Mouse (Mus musculus): ENCODE measurements around the gene Zkscan17. TPM values are rescaled to one million over a fixed set of nuclear protein-coding genes. Genes with fewer than 3 reads are reported as not detected.
"Not testable (repeated sequence)": the region's sequence is repeated elsewhere in the genome, so short reads cannot be mapped to it uniquely, and the experiment has no call there.

The Zkscan17 gene
- 31.5 and 32.2 TPM in 2 replicates for polyA plus RNA-seq (2014; fragmentation: Nextera tagmentation; extraction: Ambion mirVana)

- Histone ChIP-seq H3K27me3 (ENCODE audit: control insufficient read depth, insufficient read depth, low read length) (no peaks in the 10 kb centered on the region), H3K27ac (replicated peaks; ENCODE audit: low read depth, low read length) (no peak within 1 kb of the TSS), H3K4me2 (ENCODE audit: low read depth, severe bottlenecking) (no peak within 1 kb of the TSS), H3K9me3 (ENCODE audit: control insufficient read depth, low read length) (no peaks in the 10 kb centered on the region; the same call in 1 of the 2 replicates), H3K4me3 (ENCODE audit: low read depth, low read length) (no peak within 1 kb of the TSS), H3K9ac (ENCODE audit: low read length) (no peak within 1 kb of the TSS), H3K36me3 (ENCODE audit: control insufficient read depth, insufficient read depth, low read length) (no peaks in the 10 kb centered on the region), H3K4me1 (ENCODE audit: control insufficient read depth, insufficient read depth, low read length) (no peaks in the 10 kb centered on the region; the same call in 1 of the 2 replicates)
- no peak for DNase-seq (ENCODE audit: low spot score)
- WGBS = 52% methylated on average over 8 of the region's 8 CpGs
- ATAC-seq (ENCODE audit: insufficient number of reproducible peaks, low FRiP score, low TSS enrichment, low read depth) = no peak
These were observed at the start of gene Zkscan17 for GRCm38 (mm10) chr11:59526472-59527080. TSS of gene Zkscan17 (minus strand) at chr11:59526751.

GRCm38 (mm10) chr11:59576135-59576534, 49.6 kb upstream of the Zkscan17 start, which contains the start of gene Olfr222:
TSS of gene Olfr222 (minus strand) at chr11:59576235.
- H3K9me3 ChIP-seq (ENCODE audit: control insufficient read depth, low read length); H3K4me2 ChIP-seq (ENCODE audit: low read depth, severe bottlenecking); H3K9ac ChIP-seq (ENCODE audit: low read length); H3K27me3 ChIP-seq (ENCODE audit: control insufficient read depth, insufficient read depth, low read length); DNase-seq (ENCODE audit: low spot score); H3K4me1 ChIP-seq (ENCODE audit: control insufficient read depth, insufficient read depth, low read length); H3K36me3 ChIP-seq (ENCODE audit: control insufficient read depth, insufficient read depth, low read length); ATAC-seq (ENCODE audit: insufficient number of reproducible peaks, low FRiP score, low TSS enrichment, low read depth); H3K27ac ChIP-seq (replicated peaks; ENCODE audit: low read depth, low read length); H3K4me3 ChIP-seq (ENCODE audit: low read depth, low read length): not testable (repeated sequence)

GRCm38 (mm10) chr11:59575726-59576125, 49.2 kb upstream of the Zkscan17 start:
- no peak overlapping the region for H3K4me3 ChIP-seq (ENCODE audit: low read depth, low read length)
- no peaks in the 10 kb centered on the region for H3K27me3 ChIP-seq (ENCODE audit: control insufficient read depth, insufficient read depth, low read length)
- H3K4me2 ChIP-seq (ENCODE audit: low read depth, severe bottlenecking) = no peak overlapping the region
- no peaks in the 10 kb centered on the region for H3K36me3 ChIP-seq (ENCODE audit: control insufficient read depth, insufficient read depth, low read length)
- 53% methylated on average over 9 of the region's 9 CpGs for WGBS
- ATAC-seq (ENCODE audit: insufficient number of reproducible peaks, low FRiP score, low TSS enrichment, low read depth) = no peak
- H3K27ac ChIP-seq (replicated peaks; ENCODE audit: low read depth, low read length) = no peak overlapping the region
- no peaks in the 10 kb centered on the region for H3K9me3 ChIP-seq (ENCODE audit: control insufficient read depth, low read length)
- DNase-seq (ENCODE audit: low spot score) = no peak
- H3K9ac ChIP-seq (ENCODE audit: low read length) = no peak overlapping the region
- H3K4me1 ChIP-seq (ENCODE audit: control insufficient read depth, insufficient read depth, low read length) = no peaks in the 10 kb centered on the region

GRCm38 (mm10) chr11:59569306-59569705, 42.8 kb upstream of the Zkscan17 start:
- H3K9ac ChIP-seq (ENCODE audit: low read length) = no peak overlapping the region
- no peak overlapping the region for H3K4me2 ChIP-seq (ENCODE audit: low read depth, severe bottlenecking)
- H3K4me1 ChIP-seq (ENCODE audit: control insufficient read depth, insufficient read depth, low read length) = no peaks in the 10 kb centered on the region
- no peaks in the 10 kb centered on the region for H3K27me3 ChIP-seq (ENCODE audit: control insufficient read depth, insufficient read depth, low read length)
- DNase-seq (ENCODE audit: low spot score) = no peak
- ATAC-seq (ENCODE audit: insufficient number of reproducible peaks, low FRiP score, low TSS enrichment, low read depth) = no peak
- H3K36me3 ChIP-seq (ENCODE audit: control insufficient read depth, insufficient read depth, low read length) = no peaks in the 10 kb centered on the region
- H3K27ac ChIP-seq (replicated peaks; ENCODE audit: low read depth, low read length) = no peak overlapping the region
- H3K4me3 ChIP-seq (ENCODE audit: low read depth, low read length) = no peak overlapping the region
- H3K9me3 ChIP-seq (ENCODE audit: control insufficient read depth, low read length) = no peaks in the 10 kb centered on the region
- 66% methylated on average over 3 of the region's 3 CpGs for whole genome bisulfite sequencing

GRCm38 (mm10) chr11:59562837-59563236, 36.3 kb upstream of the Zkscan17 start:
- no peak overlapping the region for H3K4me2 ChIP-seq (ENCODE audit: low read depth, severe bottlenecking)
- no peaks in the 10 kb centered on the region for H3K4me1 ChIP-seq (ENCODE audit: control insufficient read depth, insufficient read depth, low read length)
- DNase-seq (ENCODE audit: low spot score) = no peak
- H3K27me3 ChIP-seq (ENCODE audit: control insufficient read depth, insufficient read depth, low read length) = no peaks in the 10 kb centered on the region
- H3K27ac ChIP-seq (replicated peaks; ENCODE audit: low read depth, low read length) = no peak overlapping the region
- no peaks in the 10 kb centered on the region for H3K36me3 ChIP-seq (ENCODE audit: control insufficient read depth, insufficient read depth, low read length)
- no peak overlapping the region for H3K9ac ChIP-seq (ENCODE audit: low read length)
- 79% methylated on average over 9 of the region's 9 CpGs for WGBS
- H3K4me3 ChIP-seq (ENCODE audit: low read depth, low read length) = no peak overlapping the region
- no peak for ATAC-seq (ENCODE audit: insufficient number of reproducible peaks, low FRiP score, low TSS enrichment, low read depth)
- no peaks in the 10 kb centered on the region for H3K9me3 ChIP-seq (ENCODE audit: control insufficient read depth, low read length)

- DNase-seq (ENCODE audit: low spot score) (no peak), ATAC-seq (ENCODE audit: insufficient number of reproducible peaks, low FRiP score, low TSS enrichment, low read depth) (no peak)
- no peak overlapping the region for H3K4me2 ChIP-seq (ENCODE audit: low read depth, severe bottlenecking)
- no peaks in the 10 kb centered on the region for H3K9me3 ChIP-seq (ENCODE audit: control insufficient read depth, low read length)
- no peaks in the 10 kb centered on the region for H3K36me3 ChIP-seq (ENCODE audit: control insufficient read depth, insufficient read depth, low read length)
- H3K9ac ChIP-seq (ENCODE audit: low read length) = no peak overlapping the region
- H3K27ac ChIP-seq (replicated peaks; ENCODE audit: low read depth, low read length) = no peak overlapping the region
- no peaks in the 10 kb centered on the region for H3K27me3 ChIP-seq (ENCODE audit: control insufficient read depth, insufficient read depth, low read length)
- H3K4me1 ChIP-seq (ENCODE audit: control insufficient read depth, insufficient read depth, low read length) = no peaks in the 10 kb centered on the region
- H3K4me3 ChIP-seq (ENCODE audit: low read depth, low read length) = no peak overlapping the region
- whole genome bisulfite sequencing = 97% methylated on average over 4 of the region's 4 CpGs
These were observed 35.8 kb upstream of the Zkscan17 start for GRCm38 (mm10) chr11:59562336-59562735.

- ATAC-seq (ENCODE audit: insufficient number of reproducible peaks, low FRiP score, low TSS enrichment, low read depth) (no peak), DNase-seq (ENCODE audit: low spot score) (no peak)
- Histone ChIP-seq H3K4me2 (ENCODE audit: low read depth, severe bottlenecking) (no peak overlapping the region), H3K4me3 (ENCODE audit: low read depth, low read length) (no peak overlapping the region), H3K36me3 (ENCODE audit: control insufficient read depth, insufficient read depth, low read length) (no peaks in the 10 kb centered on the region), H3K9me3 (ENCODE audit: control insufficient read depth, low read length) (no peaks in the 10 kb centered on the region), H3K27me3 (ENCODE audit: control insufficient read depth, insufficient read depth, low read length) (no peaks in the 10 kb centered on the region), H3K4me1 (ENCODE audit: control insufficient read depth, insufficient read depth, low read length) (no peaks in the 10 kb centered on the region), H3K9ac (ENCODE audit: low read length) (no peak overlapping the region), H3K27ac (replicated peaks; ENCODE audit: low read depth, low read length) (no peak overlapping the region)
- WGBS = 68% methylated on average over 3 of the region's 3 CpGs
These were observed 34.4 kb upstream of the Zkscan17 start for GRCm38 (mm10) chr11:59560906-59561305.

GRCm38 (mm10) chr11:59554535-59554934, 28.0 kb upstream of the Zkscan17 start:
- Histone ChIP-seq H3K36me3 (ENCODE audit: control insufficient read depth, insufficient read depth, low read length) (no peaks in the 10 kb centered on the region), H3K4me2 (ENCODE audit: low read depth, severe bottlenecking) (no peak overlapping the region), H3K4me3 (ENCODE audit: low read depth, low read length) (no peak overlapping the region), H3K4me1 (ENCODE audit: control insufficient read depth, insufficient read depth, low read length) (no peaks in the 10 kb centered on the region), H3K9me3 (ENCODE audit: control insufficient read depth, low read length) (no peaks in the 10 kb centered on the region), H3K27ac (replicated peaks; ENCODE audit: low read depth, low read length) (no peak overlapping the region), H3K9ac (ENCODE audit: low read length) (no peak overlapping the region), H3K27me3 (ENCODE audit: control insufficient read depth, insufficient read depth, low read length) (no peaks in the 10 kb centered on the region)
- WGBS = 84% methylated on average over 8 of the region's 8 CpGs
- DNase-seq (ENCODE audit: low spot score) (no peak), ATAC-seq (ENCODE audit: insufficient number of reproducible peaks, low FRiP score, low TSS enrichment, low read depth) (no peak)

GRCm38 (mm10) chr11:59554127-59554526, 27.6 kb upstream of the Zkscan17 start:
- DNase-seq (ENCODE audit: low spot score) (no peak), ATAC-seq (ENCODE audit: insufficient number of reproducible peaks, low FRiP score, low TSS enrichment, low read depth) (no peak)
- Histone ChIP-seq H3K9ac (ENCODE audit: low read length) (no peak overlapping the region), H3K4me3 (ENCODE audit: low read depth, low read length) (no peak overlapping the region), H3K27ac (replicated peaks; ENCODE audit: low read depth, low read length) (no peak overlapping the region), H3K36me3 (ENCODE audit: control insufficient read depth, insufficient read depth, low read length) (no peaks in the 10 kb centered on the region), H3K9me3 (ENCODE audit: control insufficient read depth, low read length) (no peaks in the 10 kb centered on the region), H3K4me1 (ENCODE audit: control insufficient read depth, insufficient read depth, low read length) (no peaks in the 10 kb centered on the region), H3K4me2 (ENCODE audit: low read depth, severe bottlenecking) (no peak overlapping the region), H3K27me3 (ENCODE audit: control insufficient read depth, insufficient read depth, low read length) (no peaks in the 10 kb centered on the region)
- WGBS = 95% methylated on average over 11 of the region's 11 CpGs
